Mouse (Mus musculus): ENCODE data around the gene Olfml1.

DNA sequence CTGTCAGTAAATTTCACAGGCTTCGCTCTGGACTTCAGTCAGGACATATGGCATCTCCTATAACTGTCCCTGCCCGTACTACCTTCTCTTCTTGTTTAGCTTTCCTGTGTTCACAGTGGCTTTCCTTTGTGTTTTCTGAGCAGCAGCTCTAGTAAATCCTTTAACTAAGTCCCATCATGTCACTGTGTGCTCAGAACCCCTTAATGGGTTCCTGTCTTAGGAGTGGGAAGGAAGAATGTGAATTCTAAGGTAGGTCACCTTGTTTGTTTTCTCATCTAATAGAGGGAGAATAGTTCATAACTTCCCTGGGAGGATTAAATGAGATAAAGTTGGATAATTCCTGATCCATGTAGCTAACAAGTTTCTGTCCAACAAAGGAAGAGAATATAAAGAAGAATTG lies 57.8 kb downstream of the Olfml1 start, which contains the start of gene 5330417H12Rik:
- TF ChIP-seq POLR2A (IDR thresholded peaks at IDR 0.05; ENCODE audit: borderline replicate concordance, low read depth, low read length) (no peak), CTCF (IDR thresholded peaks at IDR 0.05; ENCODE audit: low read depth, low read length) (no peak)
